Mouse (Mus musculus) thymus, adult 2 months (tissue): ENCODE results near the gene Zmiz1.

Source experiments
- CTCF ChIP-seq: fragments of 200-500 bp; IDR thresholded peaks from 2 replicates; pipeline ENCODE4 v1.5.1; 2012; ENCODE audit warnings: mild to moderate bottlenecking, control low read depth, low read length, moderate library complexity, borderline replicate concordance; ENCODE audit not compliant: control insufficient read depth, poor library complexity, insufficient read depth; ENCODE audit errors: extremely low read depth
- POLR2A ChIP-seq: fragments of 200-500 bp; IDR thresholded peaks from 2 replicates; pipeline ENCODE4 v1.6.1; 2012; ENCODE audit warnings: mild to moderate bottlenecking, low read length, control low read depth, moderate library complexity; ENCODE audit not compliant: control insufficient read depth, poor library complexity, insufficient read depth; ENCODE audit errors: extremely low read depth

DNA sequence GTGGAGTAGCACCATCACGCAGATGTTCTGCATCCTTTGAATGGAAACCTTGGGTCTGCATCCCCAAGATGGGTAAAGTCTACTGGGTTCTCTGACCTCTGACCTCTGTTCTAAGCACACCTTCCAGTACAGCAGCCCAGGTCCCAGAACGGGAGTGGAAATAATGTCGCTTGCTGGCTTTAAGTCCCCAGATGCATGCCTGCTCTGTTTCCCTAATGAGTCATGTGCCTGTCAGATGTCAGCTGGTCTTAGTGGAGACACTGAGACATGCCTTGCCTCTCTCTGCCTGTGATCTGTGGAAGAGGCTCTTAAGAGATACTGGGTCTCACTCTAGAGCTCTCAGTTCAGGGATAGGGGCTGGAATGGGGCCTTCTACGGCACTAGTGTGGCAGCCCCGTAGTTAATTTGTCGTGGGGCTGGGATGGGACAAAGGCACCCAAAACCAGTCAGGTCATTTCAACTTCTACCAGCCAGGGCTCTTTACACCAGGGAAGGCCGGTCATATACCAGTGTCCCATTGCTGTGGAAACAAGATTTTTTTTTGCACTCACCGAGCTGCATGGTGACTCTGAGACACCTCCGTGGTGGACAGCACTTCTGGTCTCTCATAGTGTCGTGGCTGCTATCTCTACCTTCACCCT, 128.0 kb downstream of the Zmiz1 start:
- no peak for TF ChIP-seq CTCF
- TF ChIP-seq POLR2A: no peak
